Mouse (Mus musculus) hindbrain, postnatal 0 days (tissue): ENCODE measurements around the gene Pltp. TPM values are rescaled to one million over a fixed set of nuclear protein-coding genes. Genes with fewer than 3 reads are reported as not detected.

Experiments
- ATAC-seq: fragments of 200-750 bp; cut with Nextera tagmentation; 2 replicates; pipeline ENCODE4 v1.8.0; 2017; ENCODE audit warnings: mild to moderate bottlenecking, moderate TSS enrichment, moderate library complexity
- DNase-seq: peaks from one replicate; pipeline ENCODE4 v3.0.0-alpha.2; 2015; ENCODE audit warnings: low spot score
- H3K27ac ChIP-seq: fragments of 300-500 bp; sonication (generic); 2 replicates; pipeline ENCODE4 v1.5.1; 2014; ENCODE audit warnings: mild to moderate bottlenecking
- H3K27me3 ChIP-seq: fragments of 300-500 bp; sonication (generic); 2 replicates; pipeline ENCODE4 v1.6.1; 2014; ENCODE audit warnings: low read length, mixed read lengths; ENCODE audit not compliant: insufficient read depth
- H3K36me3 ChIP-seq: fragments of 300-500 bp; sonication (generic); 2 replicates; pipeline ENCODE4 v1.6.1; 2014; ENCODE audit warnings: low read length, mixed read lengths; ENCODE audit not compliant: insufficient read depth
- H3K4me1 ChIP-seq: fragments of 300-500 bp; sonication (generic); 2 replicates; pipeline ENCODE4 v1.6.1; 2014; ENCODE audit warnings: antibody characterized with exemption, low read length, mixed read lengths; ENCODE audit not compliant: insufficient read depth
- H3K4me2 ChIP-seq: fragments of 300-500 bp; sonication (generic); 2 replicates; pipeline ENCODE4 v1.6.1; 2014; ENCODE audit warnings: low read depth, mild to moderate bottlenecking, low read length, moderate library complexity, mixed read lengths
- H3K4me3 ChIP-seq: fragments of 300-500 bp; sonication (generic); 2 replicates; pipeline ENCODE4 v1.5.1; 2014; ENCODE audit warnings: low read length
- H3K9ac ChIP-seq: fragments of 300-500 bp; sonication (generic); replicated peaks from 2 replicates; pipeline ENCODE4 v1.6.1; 2014; ENCODE audit warnings: mild to moderate bottlenecking, low read length, moderate library complexity, mixed read lengths
- H3K9me3 ChIP-seq: fragments of 300-500 bp; sonication (generic); 2 replicates; pipeline ENCODE4 v1.6.1; 2016; ENCODE audit warnings: low read length, mixed read lengths
- CTCF ChIP-seq: IDR thresholded peaks from 2 replicates; pipeline ENCODE4 v1.5.1; 2016; ENCODE audit warnings: antibody characterized with exemption, control low read depth, low read depth
- whole genome bisulfite sequencing: fragments of 180-500 bp; shearing (Covaris S2); extraction: QIAGEN DNeasy Blood & Tissue Kit; methylation state at CpG from one replicate; pipeline ENCODE4 v1.1.7; 2014; 5-methylcytosine and 5-hydroxymethylcytosine counted together
- polyA plus RNA-seq: library from polyadenylated mRNA; unstranded; fragments of >200 nt; fragmentation: Nextera tagmentation; extraction: Ambion mirVana; gene quantifications from 2 replicates; pipeline ENCODE4 v1.2.1, GENCODE M21; 2015
- total RNA-seq: library from RNA; depleted of rRNA; stranded (reverse); fragments of >200 nt; gene quantifications from 2 replicates; pipeline ENCODE4 v1.2.3, GENCODE M21; 2014

Gene Pltp
- total and polyA plus RNA-seq, 2 experiments from 2014 or later = 88.7 to 117 TPM

- ATAC-seq (peak; percentile 90), DNase-seq (peak; percentile 85)
- Histone ChIP-seq H3K4me1 (peaks cover 14% of the 10 kb centered on the region; the same call in 1 of the 2 replicates), H3K27me3 (0 out of 2 replicates have a peak, but pooled peaks cover 3% of the 10 kb centered on the region), H3K9ac (no peak overlapping the region), H3K4me3 (no peak overlapping the region), H3K4me2 (no peak overlapping the region), H3K27ac (peak overlapping the region; percentile 67; the same call in 1 of the 2 replicates), H3K9me3 (no peaks in the 10 kb centered on the region), H3K36me3 (no peaks in the 10 kb centered on the region)
- no peak for TF ChIP-seq CTCF
- WGBS = 24% methylated on average over 9 of the region's 9 CpGs
These were observed 4.8 kb upstream of the Pltp start for GRCm38 (mm10) chr2:164862179-164862861.

GRCm38 (mm10) chr2:164861094-164861493 is 3.6 kb upstream of the Pltp start:
- Histone ChIP-seq H3K4me3 (no peak overlapping the region), H3K36me3 (no peaks in the 10 kb centered on the region), H3K9ac (no peak overlapping the region), H3K27me3 (0 out of 2 replicates have a peak, but pooled peaks cover 7% of the 10 kb centered on the region), H3K4me2 (no peak overlapping the region), H3K4me1 (peaks cover 22% of the 10 kb centered on the region; the same call in 1 of the 2 replicates), H3K9me3 (no peaks in the 10 kb centered on the region), H3K27ac (peak overlapping the region; percentile 67; the same call in 1 of the 2 replicates)
- no peak for TF ChIP-seq CTCF
- 66% methylated on average over 4 of the region's 4 CpGs for WGBS
- no peak for DNase-seq
- no peak for ATAC-seq

- Histone ChIP-seq H3K36me3 (no peaks in the 10 kb centered on the region), H3K4me1 (peaks cover 22% of the 10 kb centered on the region; the same call in 1 of the 2 replicates), H3K9ac (no peak overlapping the region), H3K4me2 (no peak overlapping the region), H3K27ac (no peak overlapping the region), H3K4me3 (no peak overlapping the region), H3K27me3 (0 out of 2 replicates have a peak, but pooled peaks cover 11% of the 10 kb centered on the region), H3K9me3 (no peaks in the 10 kb centered on the region)
- DNase-seq (no peak), ATAC-seq (no peak)
- WGBS = 69% methylated on average over 9 of the region's 9 CpGs
- TF ChIP-seq CTCF = no peak
These were observed 2.3 kb upstream of the Pltp start for GRCm38 (mm10) chr2:164859640-164860432.

- no peak for TF ChIP-seq CTCF
These were observed 1.6 kb upstream of the Pltp start for GRCm38 (mm10) chr2:164859155-164859554.

GRCm38 (mm10) chr2:164857842-164858553 is 487 bp upstream of the Pltp start:
- Histone ChIP-seq H3K9ac (peak overlapping the region; percentile 53), H3K4me3 (peak overlapping the region; percentile 50), H3K27ac (no peak overlapping the region; the same call in 1 of the 2 replicates), H3K36me3 (no peaks in the 10 kb centered on the region), H3K27me3 (0 out of 2 replicates have a peak, but pooled peaks cover 13% of the 10 kb centered on the region), H3K4me2 (peak overlapping the region; percentile 97), H3K4me1 (peaks cover 22% of the 10 kb centered on the region; the same call in 1 of the 2 replicates), H3K9me3 (no peaks in the 10 kb centered on the region)
- 2% methylated on average over 19 of the region's 19 CpGs for WGBS
- DNase-seq (no peak), ATAC-seq (no peak)
- TF ChIP-seq CTCF = no peak

More at GRCm38 (mm10) chr2:164859155-164859554, 1.6 kb upstream of the Pltp start:
- Histone ChIP-seq H3K4me3 (no peak overlapping the region), H3K4me1 (peaks cover 22% of the 10 kb centered on the region; the same call in 1 of the 2 replicates), H3K4me2 (no peak overlapping the region), H3K36me3 (no peaks in the 10 kb centered on the region), H3K27me3 (0 out of 2 replicates have a peak, but pooled peaks cover 13% of the 10 kb centered on the region), H3K9ac (no peak overlapping the region), H3K27ac (no peak overlapping the region), H3K9me3 (no peaks in the 10 kb centered on the region)
- WGBS = 71% methylated on average over 2 of the region's 2 CpGs
- DNase-seq (no peak), ATAC-seq (no peak)
